Mouse (Mus musculus) heart, postnatal 14 days (tissue): ENCODE results near the gene Irs1. TPM values are rescaled to one million over a fixed set of nuclear protein-coding genes. Genes with fewer than 3 reads are reported as not detected.

Source experiments
- DNase-seq, 2 experiments: peaks; one replicate each; pipeline ENCODE4 v3.0.0; 2021 to 2022
- intact Hi-C: fragments of 180-260 bp; cut with DNase I; formaldehyde crosslinking; loops from one replicate; pipeline ENCODE4 v1.15.1; 2025
- total RNA-seq, 2 experiments: library from RNA; stranded (reverse); gene quantifications; 2 replicates each; pipeline ENCODE4 v1.2.3; 2021

The Irs1 gene
- total RNA-seq, 2 experiments from 2014 or later = 37.5 to 38.0 TPM

- intact Hi-C loops = no loop called here
- no peak for DNase-seq
These were observed 29.6 kb downstream of the Irs1 start for GRCm38 (mm10) chr1:82261638-82262037.

- intact Hi-C loops = no loop called here
- no peak for DNase-seq
These were observed 30.1 kb downstream of the Irs1 start for GRCm38 (mm10) chr1:82261053-82261618.

- intact Hi-C loops = no loop called here
- DNase-seq = no peak
These were observed 31.2 kb downstream of the Irs1 start for GRCm38 (mm10) chr1:82260055-82260454.

- DNase-seq = no peak
- intact Hi-C loops = no loop called here
These were observed 32.9 kb downstream of the Irs1 start for GRCm38 (mm10) chr1:82258331-82258730.

GRCm38 (mm10) chr1:82257457-82257856 is 33.8 kb downstream of the Irs1 start:
- intact Hi-C loops = no loop called here

GRCm38 (mm10) chr1:82253789-82254445 is 37.3 kb downstream of the Irs1 start:
- no peak for DNase-seq
- intact Hi-C loops = no loop called here

More at GRCm38 (mm10) chr1:82257457-82257856, 33.8 kb downstream of the Irs1 start:
- peak; percentile 28 to 56 for DNase-seq

GRCm38 (mm10) chr1:82247221-82247951 is 43.8 kb downstream of the Irs1 start:
- intact Hi-C loops = loop anchor here (5.0 kb wide), 1 partner anchor 40 kb away; no protein-coding TSS in a partner anchor
- no peak for DNase-seq

- no peak for DNase-seq
- intact Hi-C loops = loop anchor here (5.0 kb wide), 1 partner anchor 42 kb away; no protein-coding TSS in a partner anchor
These were observed 46.2 kb downstream of the Irs1 start for GRCm38 (mm10) chr1:82245002-82245401.

GRCm38 (mm10) chr1:82243260-82243825 is 47.9 kb downstream of the Irs1 start:
- peak; percentile 19 to 30 for DNase-seq
- intact Hi-C loops = no loop called here

- intact Hi-C loops = no loop called here
- DNase-seq = peak; percentile 15 to 16
These were observed 51.6 kb downstream of the Irs1 start for GRCm38 (mm10) chr1:82239409-82240201.

- no peak for DNase-seq
- intact Hi-C loops = no loop called here
These were observed 53.0 kb downstream of the Irs1 start for GRCm38 (mm10) chr1:82238245-82238644.

- intact Hi-C loops = no loop called here
These were observed 55.6 kb downstream of the Irs1 start for GRCm38 (mm10) chr1:82235455-82236104.

GRCm38 (mm10) chr1:82234616-82235015 is 56.6 kb downstream of the Irs1 start:
- DNase-seq = no peak
- intact Hi-C loops = no loop called here

More at GRCm38 (mm10) chr1:82235455-82236104, 55.6 kb downstream of the Irs1 start:
- DNase-seq = no peak

- no peak for DNase-seq
- intact Hi-C loops = no loop called here
These were observed 58.4 kb downstream of the Irs1 start, which contains the start of gene Gm9747 for GRCm38 (mm10) chr1:82232812-82233211. Gm9747 (plus strand) TSS chr1:82233112.

GRCm38 (mm10) chr1:82228841-82229240 is 62.4 kb downstream of the Irs1 start:
- intact Hi-C loops = no loop called here
- DNase-seq = no peak

GRCm38 (mm10) chr1:82223042-82223795 is 68.0 kb downstream of the Irs1 start:
- intact Hi-C loops = no loop called here

GRCm38 (mm10) chr1:82221462-82221861 is 69.8 kb downstream of the Irs1 start:
- intact Hi-C loops = no loop called here
- no peak for DNase-seq

More at GRCm38 (mm10) chr1:82223042-82223795, 68.0 kb downstream of the Irs1 start:
- DNase-seq = no peak

- DNase-seq = no peak
- intact Hi-C loops = no loop called here
These were observed 70.4 kb downstream of the Irs1 start for GRCm38 (mm10) chr1:82220673-82221396.
